Mouse (Mus musculus) frontal cortex, postnatal 36 days (tissue): ENCODE measurements around the gene Prox2.
"Not testable (repeated sequence)": the region's sequence is repeated elsewhere in the genome, so short reads cannot be mapped to it uniquely, and the experiment has no call there.

Experiments
- DNase-seq, 2 experiments: peaks; one replicate each; pipeline ENCODE4 v3.0.0; 2022; ENCODE audit warnings: low spot score in 2 of 2

The Prox2 gene

DNA sequence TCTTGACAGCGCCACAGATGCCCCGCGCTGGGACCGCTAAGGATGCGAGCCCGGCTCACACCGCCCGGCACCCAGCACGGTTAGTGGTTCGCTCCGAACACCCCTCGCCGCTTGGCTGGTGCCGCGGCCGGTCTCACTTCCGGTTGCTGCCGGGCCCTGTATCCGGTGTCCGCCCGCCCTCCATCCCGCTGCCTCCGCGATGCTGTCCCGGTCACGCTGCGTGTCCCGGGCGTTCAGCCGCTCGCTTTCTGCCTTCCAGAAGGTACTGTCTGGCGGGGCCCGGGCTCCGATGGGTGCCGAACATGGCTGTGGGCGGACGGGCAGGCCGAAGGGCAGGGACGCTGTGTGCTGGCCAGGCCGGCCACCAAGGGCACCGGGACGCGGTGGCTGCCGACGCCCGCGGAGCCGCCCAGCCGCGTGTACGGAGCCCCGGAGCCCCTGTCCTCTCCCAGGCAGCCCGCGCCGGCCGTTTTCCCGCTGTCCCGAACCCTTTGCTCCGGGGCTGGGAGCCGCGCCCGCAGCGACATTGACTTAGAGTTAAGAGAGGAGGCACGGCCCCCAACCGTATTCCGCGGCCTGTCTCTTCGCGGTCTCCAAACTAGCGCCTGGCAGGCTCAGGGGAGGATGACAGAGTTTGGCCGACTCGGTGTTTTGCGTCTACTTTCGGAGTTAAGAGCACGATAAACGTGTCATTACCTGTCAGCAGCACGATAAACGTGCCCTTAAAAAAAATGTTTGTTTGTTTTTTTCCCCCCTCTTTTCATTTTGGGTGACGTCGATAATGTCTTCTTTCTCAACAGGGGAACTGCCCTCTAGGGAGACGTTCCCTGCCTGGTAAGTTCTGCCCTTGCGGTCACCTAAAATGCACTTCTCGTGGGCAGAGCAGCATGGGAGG is at the start of gene Prox2, which contains the start of gene Dlst:
TSS of gene Prox2 (minus strand) at position 62 of the 895 bp plus-strand sequence.
TSS of gene Dlst (plus strand) at position 136 of the 895 bp plus-strand sequence.
- DNase-seq, result peak; percentile 89 to 92

DNA sequence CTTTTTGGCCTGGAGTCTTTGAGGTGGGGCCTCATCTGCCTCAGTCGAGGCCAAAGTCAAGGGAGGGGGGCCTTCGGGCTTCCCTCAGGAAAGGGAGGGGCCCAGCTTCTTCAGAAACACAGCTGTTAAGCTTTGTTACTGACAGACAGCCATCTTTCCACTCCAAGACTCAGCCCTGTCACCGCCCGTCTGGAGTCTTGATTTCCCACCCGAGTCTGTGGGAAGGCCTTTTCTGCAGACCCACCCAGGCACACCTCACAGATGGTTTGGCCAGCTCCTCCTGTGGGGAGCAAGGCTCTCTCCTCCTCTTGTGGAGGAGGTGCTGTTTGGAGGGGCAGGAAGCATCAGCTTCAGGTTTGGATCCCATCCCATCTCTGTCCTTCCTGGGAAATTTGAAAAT is 49.0 kb upstream of the Prox2 start:
- DNase-seq, result no peak

DNA sequence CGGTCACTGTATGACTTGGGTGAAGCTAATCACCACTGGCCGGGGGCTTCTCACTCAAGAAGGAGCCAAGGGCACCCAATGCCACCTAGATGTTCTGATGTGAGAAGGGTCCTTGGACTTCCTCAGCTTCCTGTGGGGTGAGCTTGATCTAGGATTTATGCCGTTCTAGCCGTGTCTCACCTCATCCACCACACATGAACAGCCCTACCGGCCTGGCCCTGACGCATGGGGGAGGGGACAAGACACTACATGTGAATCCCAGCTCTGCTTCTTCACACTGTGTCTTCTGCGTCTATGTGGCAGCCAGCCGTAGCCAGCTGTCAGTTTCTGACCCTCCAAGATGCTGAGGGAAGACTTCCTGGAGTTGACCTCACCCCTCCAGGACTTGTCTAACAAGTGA is 48.2 kb upstream of the Prox2 start:
- DNase-seq, result no peak

DNA sequence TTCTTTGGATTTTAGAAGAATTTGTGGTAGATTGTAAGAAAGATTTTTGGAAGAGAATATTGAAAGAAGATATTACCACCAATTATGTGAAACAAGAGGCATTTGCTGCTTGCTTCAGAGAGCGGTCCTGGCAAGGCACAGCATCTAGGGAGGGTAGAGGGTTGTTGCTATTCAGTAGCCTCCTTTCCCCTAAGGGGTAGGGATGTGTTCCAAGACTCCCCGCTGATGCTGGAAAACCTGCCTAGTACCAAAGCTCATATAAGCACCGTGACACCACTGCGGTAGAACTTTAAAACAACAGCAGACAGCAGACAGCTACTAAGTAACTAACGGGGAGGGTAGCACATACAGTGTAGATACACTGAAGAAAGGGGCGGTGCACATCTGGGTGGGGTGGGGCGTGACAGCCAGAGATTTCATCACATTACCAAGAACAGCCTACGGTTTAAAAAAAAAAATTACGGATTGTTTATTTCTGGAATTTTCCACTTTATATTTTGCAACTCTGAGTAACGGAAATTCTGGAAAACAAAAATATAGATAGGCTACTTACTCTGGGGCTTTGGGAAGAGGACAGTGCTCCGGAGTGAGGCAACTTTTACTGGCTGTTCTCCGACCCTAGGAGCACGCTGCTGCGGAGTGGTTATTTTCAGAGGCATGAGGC is 47.4 kb upstream of the Prox2 start:
- DNase-seq, result no peak

DNA sequence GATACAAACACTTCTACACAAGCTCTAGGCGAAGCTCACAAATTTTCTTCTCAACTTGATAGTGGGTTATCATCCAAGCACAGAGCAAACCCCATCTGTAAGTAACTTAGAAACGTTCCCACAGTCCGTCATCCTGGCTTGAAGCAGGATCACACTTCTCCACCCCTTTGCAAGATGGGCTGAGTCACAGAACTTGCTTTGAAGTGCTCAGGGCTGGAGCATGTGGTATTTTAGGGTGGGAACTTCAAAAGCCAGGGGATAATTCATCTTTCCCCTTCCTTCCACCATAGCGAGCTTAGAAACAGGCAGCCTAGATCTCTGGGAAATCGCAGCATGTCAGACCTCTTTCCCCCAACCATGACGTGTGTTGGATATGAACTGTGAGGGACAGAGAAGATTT is 45.8 kb upstream of the Prox2 start:
- DNase-seq, result no peak

DNA sequence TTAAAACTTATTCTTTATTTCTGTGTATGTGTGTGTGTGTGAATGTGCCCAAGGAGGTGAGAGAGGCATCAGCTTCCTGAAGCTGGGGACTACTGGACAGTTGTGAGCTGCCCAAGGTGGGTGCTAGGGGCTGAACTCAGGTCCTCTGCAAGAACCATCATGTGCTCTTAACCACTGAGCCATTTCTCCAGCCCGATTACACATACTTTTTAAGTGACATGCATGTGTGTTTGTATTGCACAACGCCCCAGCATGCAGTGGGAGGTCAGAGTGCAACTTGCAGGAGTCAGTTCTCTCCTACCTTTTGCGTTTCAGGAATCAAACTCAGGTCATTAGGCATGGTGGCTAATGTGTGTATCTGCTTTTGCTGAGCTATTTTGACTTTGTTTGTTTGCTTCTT is 42.5 kb upstream of the Prox2 start:
- no peak for DNase-seq

DNA sequence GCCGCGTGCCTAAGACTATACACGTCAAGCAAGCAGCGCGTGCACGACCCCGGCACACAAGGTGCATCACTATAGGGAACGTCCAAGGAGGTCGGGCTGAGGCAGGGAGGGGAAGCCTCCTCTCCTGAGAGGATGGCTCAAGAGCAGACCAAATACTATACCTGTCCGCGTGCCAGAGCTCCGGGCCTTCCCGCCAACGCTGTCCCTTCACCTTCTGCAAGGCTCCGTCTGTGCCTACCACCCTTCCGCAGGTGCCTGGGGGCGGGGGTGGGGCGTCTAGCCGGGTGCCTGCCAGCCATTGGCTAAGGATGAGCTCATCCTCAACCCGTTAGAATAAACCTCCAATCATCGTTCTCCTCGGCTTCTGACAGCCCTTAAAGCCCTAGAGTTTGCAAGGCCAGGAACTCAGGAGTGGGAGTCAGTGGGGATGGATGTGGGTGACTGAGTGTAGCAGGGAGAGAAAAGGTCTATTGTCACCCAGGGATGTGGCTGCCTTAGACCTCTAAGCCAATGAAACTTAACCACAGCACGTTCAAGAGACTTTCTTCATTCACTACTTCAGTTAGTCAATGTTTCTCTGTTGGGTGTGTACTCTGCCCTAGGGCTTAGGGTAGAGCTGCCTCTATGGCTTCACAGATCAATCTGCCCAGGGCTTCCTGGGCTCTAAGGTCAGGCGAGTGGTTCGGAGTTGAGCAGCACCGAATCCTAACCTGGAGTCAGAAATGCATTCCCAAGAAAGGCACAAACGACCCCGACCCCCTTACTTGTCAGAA is 40.6 kb upstream of the Prox2 start, which contains the start of gene Rps6kl1:
TSS of gene Rps6kl1 (minus strand) at position 263 of the 773 bp plus-strand sequence.
- peak; percentile 78 to 85 for DNase-seq

DNA sequence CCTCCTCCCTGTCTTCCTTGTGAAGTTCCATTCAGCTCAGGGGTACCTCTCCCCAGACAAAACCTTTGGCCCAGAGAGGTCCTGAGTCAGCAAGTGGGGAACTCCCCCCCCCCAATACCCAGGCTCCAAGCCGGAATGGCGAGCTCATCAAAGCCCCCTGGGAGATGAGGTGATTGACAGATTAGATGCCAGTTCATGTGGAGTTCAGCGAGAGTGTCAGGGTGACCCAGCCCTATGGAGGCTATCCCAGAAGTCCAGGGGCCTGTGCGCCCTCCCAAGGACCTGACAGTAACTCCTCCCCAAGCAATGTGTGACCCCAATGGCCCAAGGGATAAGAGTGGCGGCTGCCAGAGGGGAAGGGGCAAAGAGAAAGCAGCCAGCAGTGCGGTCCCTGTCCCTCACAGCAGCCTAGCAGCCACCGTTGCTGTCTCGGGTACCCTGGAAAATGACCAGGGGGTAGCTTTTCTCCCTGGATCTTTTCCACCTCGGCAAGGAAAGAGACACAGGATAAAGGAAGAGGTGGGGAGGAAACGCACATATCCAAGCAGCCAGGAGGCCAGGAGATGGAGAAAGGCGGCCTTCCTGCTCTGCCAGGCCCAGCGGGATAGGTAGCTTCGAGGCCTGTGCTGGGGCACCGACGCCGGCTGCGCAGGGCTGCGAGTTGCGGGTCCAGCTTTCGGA is 39.9 kb upstream of the Prox2 start:
- DNase-seq, result no peak

DNA sequence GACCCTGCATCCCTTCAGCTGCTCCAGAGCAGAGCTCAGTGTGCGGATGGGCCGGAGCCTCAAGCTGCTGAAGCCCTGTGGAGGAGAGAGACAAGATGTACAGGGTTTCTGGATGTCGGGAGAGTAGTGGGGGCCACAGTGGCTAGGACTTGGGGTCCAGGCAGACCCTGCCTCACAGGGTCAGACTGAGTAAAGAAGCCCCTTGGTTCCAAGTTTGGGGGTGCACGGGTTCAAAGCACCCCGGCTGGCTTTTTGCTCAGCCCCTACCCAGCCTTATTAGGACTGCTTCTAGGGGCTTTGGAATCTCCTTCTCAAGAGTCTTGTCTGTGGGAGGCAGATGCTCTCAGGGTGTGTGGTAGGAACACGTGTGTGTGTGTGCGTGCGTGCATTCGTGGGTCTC is 36.3 kb upstream of the Prox2 start:
- DNase-seq, result no peak

DNA sequence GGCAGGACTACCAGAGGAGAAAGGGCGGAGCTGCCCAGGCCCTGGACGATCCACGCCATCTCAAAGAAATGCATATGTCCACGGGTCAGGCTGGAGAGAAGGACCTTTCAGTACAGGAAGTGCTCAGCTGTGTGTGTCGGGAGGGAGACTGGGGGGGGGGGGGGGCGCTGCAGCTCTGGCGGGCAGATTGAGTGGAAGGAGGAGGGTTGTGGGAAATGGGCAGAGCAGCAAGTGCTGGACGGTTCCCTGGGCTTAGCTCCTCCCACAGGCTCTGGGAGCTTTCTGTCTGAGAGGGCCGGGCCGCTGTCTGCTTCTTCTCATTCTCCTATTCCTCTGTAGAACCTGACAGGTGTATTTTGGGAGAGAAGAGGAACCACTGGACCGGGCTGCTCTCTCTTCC is 35.8 kb upstream of the Prox2 start:
- no peak for DNase-seq

DNA sequence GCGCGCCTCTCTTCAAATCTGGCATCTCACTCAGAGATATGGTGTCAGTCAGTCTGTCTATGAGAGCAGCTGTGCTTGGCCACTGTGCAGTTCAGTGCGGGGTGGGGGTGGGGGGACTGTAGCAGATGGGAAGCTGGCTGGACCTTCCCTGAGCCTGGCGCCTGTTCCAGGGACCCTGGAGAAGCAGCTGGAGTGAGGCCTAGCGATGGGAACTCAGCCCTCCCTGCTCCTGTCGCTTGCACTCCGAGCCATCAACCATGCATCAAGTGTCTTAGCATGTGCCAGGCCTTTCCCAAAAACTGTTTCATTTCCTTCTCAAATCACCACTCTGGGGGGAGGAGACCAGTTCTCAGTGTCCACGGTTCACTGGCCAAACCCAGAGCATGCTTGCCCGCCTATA is 35.1 kb upstream of the Prox2 start:
- DNase-seq, result no peak

DNA sequence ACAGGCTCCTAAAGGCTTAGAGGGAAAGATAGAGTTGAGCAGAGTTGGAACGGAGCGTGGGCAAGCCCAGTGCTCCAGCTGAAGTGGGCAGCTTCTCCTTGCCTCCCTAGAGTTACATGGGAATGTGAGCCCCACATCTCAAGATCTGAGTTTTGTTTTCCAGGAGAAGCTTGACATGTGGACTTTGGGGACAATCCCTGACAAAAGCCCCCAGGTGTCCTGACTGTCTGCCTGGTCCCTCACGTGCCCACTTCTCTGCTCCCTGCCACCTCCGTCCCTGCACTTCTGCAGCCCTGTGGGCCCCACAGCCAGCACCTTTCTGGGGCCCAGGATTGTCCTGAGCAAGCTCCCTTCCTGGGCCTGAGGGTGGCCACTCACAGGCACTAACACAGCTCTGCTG is 34.3 kb upstream of the Prox2 start:
- DNase-seq, result no peak

DNA sequence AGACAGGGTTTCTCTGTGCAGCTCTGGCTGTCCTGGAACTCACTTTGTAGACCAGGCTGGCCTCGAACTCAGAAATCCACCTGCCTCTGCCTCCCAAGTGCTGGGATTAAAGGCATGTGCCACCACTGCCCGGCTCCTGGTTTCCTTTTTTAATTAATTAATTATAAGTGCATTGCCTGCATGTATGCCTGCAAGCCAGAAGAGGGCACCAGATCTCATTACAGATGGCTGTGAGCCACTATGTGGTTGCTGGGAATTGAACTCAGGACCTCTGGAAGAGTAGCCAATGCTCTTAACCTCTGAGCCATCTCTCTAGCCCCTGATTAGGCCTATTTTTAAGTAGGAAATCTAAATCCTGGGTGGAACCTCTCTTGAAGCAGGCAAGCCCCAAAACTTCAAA is 33.7 kb upstream of the Prox2 start:
- not testable (repeated sequence) for DNase-seq

DNA sequence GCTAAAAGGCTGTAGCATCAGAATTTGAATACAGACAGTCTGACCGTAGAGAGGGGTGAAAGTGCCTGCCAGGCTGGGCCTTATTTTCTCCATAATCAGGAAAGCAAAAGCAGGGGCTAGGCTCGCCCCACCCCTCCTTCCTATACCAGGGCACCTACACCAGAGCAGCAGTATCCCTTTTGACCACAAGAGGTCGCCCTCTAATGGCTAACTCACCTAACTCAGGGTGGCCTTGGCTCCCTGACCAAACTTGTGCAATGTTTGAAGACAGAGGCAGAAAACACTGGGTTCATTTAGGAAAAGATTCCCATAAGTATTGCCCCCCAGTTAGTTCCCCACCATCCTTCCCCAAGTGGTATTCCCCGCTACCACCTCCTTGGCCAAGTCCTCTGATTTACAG is 32.2 kb upstream of the Prox2 start:
- peak; percentile 78 to 87 for DNase-seq

DNA sequence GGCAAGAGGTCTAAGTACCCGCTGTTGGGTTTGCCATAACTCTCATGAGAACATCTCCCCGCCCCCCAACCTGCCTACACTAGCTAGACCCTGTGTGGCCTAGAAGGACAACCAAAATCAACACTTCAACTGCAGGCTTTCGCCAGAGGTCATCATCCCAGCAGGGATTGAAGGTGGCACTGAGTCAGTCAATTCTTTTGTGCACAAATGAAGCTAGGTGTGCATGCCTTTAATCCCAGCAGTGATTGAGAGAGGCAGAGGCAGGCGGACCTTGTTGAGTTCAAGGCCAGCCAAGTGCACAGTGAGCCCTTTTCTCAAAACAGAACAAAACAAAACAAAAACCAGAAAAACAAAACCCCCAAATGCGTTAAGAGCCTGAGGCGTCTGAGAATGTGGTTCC is 30.5 kb upstream of the Prox2 start:
- DNase-seq, result no peak

DNA sequence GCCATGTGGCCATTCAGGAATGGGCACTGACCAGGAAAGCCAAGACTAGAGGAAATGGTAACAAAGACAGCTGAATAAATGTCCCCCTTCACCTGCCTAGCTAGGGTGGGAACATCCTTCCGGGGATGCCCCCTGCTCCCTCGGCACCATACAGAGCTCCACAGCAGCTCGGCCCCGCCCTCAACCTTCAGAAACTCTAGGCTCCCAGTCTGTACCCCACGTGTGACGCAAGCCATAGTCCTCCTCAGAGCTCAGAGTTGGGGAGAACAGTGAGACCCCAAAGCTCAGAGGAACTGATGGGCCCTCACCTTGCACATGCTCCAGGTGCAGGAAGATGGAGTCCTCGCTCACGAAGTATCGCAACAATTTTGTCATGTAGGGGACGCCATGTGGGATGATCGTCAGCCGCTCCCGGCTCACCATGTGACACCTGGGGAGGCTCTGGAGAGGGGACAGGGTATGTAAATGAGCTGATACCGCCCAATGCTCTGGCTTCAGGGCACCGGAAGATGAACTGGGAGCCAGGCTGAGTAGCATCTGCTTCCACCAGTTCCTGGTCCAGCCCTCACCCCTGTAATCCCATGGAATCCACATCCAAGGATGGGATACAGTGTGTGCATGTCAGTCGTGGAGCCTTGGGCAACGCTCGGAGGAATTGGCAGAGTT is 29.6 kb upstream of the Prox2 start:
- no peak for DNase-seq

DNA sequence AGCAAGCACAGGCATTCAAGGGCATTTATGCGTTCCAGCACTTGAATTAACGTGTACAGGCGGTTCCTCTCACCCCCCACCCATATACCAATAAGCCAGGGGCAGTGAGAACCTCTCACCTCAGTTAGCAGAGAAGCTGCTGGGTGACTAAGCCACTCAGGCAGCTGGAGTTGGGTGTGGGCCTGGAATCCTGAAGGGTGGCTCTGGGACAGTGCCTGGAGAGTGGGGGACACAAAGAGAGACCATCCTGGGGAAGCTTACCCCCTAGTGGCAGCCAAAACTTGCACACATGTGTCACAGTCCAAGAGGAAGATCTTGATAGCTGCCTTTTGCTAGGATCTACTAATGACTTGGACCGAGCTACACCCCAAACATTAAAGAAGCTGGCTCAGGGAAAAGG is 26.1 kb upstream of the Prox2 start:
- no peak for DNase-seq

DNA sequence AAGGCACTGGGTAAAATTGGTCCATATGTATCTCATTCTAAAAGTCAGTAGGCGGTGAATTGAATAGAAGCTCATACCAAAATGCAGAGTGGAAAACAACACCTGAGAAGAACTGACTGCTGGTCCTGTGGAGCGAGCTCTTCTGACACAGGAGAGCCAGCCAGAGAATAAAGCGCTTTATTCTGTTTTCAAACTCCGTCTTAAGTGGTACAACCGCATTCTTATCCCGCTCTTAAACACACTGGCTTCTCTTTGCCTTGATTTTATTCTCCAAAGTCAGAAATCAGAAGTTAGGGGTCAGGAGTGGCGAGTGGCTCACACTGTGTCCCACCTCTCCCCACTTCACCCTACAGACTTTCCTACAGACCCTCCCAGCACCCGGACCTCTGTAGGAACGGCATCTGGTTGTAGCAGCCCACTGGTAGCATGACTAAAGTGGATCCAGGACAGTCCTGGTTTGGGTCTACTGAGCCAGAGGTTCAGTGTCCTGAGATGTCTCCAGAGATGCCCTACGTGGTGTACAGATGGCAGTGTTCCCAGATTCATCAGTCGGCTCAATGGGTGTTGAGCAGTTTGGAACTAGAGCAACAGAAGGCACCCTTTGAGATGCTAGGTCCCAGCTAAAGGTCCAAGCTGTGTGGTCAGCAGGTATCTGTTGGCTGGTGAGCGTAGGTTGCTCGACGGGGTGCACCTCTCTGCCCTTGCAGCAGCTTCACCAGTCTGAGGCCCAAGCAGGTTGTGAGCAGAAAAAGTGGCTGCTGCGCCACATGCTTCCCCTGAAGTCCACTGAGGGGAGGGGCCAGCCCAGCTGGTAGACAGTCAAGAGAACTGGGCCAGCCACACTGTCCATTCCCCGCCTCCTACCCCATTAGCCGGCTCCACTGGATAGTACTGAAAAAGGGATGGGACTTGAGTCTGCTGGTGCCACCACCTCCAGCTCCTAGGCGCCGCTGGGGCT is 25.2 kb upstream of the Prox2 start:
- no peak for DNase-seq

DNA sequence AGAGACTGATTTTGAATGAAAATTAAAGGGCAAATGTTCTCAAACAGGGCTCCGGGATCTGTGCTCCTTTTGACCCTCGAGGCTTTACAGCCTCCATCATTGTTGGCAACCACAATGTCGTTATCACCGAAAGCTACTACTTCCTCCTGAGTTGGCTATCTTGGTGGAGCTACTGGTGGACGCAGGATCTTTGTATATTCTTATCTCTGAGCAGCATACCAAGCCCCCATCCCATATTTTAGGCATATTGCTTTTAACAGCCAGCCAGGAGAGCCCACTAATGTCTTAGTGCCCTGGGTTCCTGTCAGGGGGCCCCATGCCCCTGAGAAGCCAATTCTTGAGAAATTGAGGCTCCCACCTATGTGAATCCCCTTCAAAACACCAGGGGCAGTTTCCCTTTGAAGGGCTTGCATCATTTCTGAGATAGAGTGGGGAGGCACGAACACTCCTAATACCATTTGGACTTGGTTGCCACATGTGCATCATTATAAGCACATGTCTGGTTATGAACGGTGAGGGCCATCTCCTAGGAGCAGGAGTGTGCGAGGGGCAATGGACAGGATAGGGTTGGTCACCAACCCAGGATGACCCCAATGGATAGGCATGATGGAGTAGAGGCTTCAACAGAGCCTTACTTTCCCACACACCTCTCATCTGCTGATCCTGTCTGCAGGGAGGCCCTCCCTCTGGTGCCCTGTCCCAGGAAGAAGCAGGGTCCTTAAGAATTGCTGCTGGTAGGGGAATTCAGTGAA is 23.7 kb upstream of the Prox2 start:
- no peak for DNase-seq
